Mouse (Mus musculus): ENCODE measurements around the gene Kndc1.

DNA sequence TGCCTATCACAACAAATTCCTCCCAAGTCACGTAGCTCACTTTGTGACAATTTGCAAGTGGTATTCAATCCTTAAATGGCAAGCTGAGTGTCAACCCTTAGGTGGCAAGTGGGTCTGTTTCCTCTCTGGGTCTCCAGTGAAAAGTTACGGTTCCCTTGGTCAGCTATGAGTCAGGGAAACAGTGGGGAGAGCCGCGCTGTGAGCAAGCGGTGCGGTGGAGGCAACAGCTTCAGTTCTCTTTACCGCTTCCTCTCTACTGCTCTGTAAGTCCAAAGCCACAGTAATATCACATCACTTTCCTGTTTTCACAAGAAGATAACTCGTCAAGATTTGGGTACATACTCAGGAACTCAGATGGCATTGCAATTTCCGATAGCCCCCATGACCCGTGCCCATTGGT is 79.8 kb downstream of the Kndc1 start:
- TF ChIP-seq CTCF (IDR thresholded peaks at IDR 0.05; ENCODE audit: insufficient read depth, low read length) (no peak), POLR2A (IDR thresholded peaks at IDR 0.05; ENCODE audit: borderline replicate concordance, extremely low read depth, low read depth, low read length) (no peak)
